Mouse (Mus musculus) liver, embryonic 13.5 days (tissue): Measurements from ENCODE around the gene Baiap2. TPM values are rescaled to one million over a fixed set of nuclear protein-coding genes. Genes with fewer than 3 reads are reported as not detected.

Experiments
- ATAC-seq: fragments of 200-750 bp; cut with Nextera tagmentation; 2 replicates; pipeline ENCODE4 v1.8.0; 2017; ENCODE audit warnings: low read depth, mild to moderate bottlenecking, moderate number of reproducible peaks, moderate library complexity
- DNase-seq: peaks from one replicate; pipeline ENCODE4 v3.0.0; 2022
- H3K27ac ChIP-seq: fragments of 300-500 bp; sonication (generic); 2 replicates; pipeline ENCODE4 v1.5.1; 2015; ENCODE audit warnings: moderate library complexity, mild to moderate bottlenecking, inconsistent platforms
- H3K27me3 ChIP-seq: fragments of 300-500 bp; sonication (generic); 2 replicates; pipeline ENCODE4 v1.6.1; 2015; ENCODE audit warnings: mild to moderate bottlenecking, inconsistent platforms
- H3K36me3 ChIP-seq: fragments of 300-500 bp; sonication (generic); 2 replicates; pipeline ENCODE4 v1.6.1; 2015; ENCODE audit warnings: mild to moderate bottlenecking, inconsistent platforms
- H3K4me1 ChIP-seq: fragments of 300-500 bp; sonication (generic); replicated peaks from 2 replicates; pipeline ENCODE4 v1.6.1; 2015; ENCODE audit warnings: inconsistent platforms
- H3K4me2 ChIP-seq: fragments of 300-500 bp; sonication (generic); 2 replicates; pipeline ENCODE4 v1.6.1; 2015; ENCODE audit warnings: inconsistent platforms, mild to moderate bottlenecking, moderate library complexity
- H3K4me3 ChIP-seq: fragments of 300-500 bp; sonication (generic); replicated peaks from 2 replicates; pipeline ENCODE4 v1.5.1; 2015; ENCODE audit warnings: mild to moderate bottlenecking, inconsistent platforms
- H3K9ac ChIP-seq: fragments of 300-500 bp; sonication (generic); 2 replicates; pipeline ENCODE4 v1.6.1; 2015; ENCODE audit warnings: mild to moderate bottlenecking, inconsistent platforms
- H3K9me3 ChIP-seq: fragments of 300-500 bp; sonication (generic); replicated peaks from 2 replicates; pipeline ENCODE4 v1.6.1; 2016; ENCODE audit warnings: inconsistent platforms
- WGBS: fragments of 180-500 bp; shearing (Covaris S2); methylation state at CpG from one replicate; pipeline ENCODE4 v1.1.7; 2015; ENCODE audit not compliant: insufficient replicate concordance; 5-methylcytosine and 5-hydroxymethylcytosine counted together
- polyA plus RNA-seq: library from polyadenylated mRNA; unstranded; fragments of >200 nt; fragmentation: Nextera tagmentation; extraction: Ambion mirVana; gene quantifications from 2 replicates; pipeline ENCODE4 v1.2.1, GENCODE M21; 2015

Gene Baiap2
- polyA plus RNA-seq, 1 experiment from 2014 or later: 5.1 TPM

- H3K4me3 ChIP-seq: no peak overlapping the region
- ATAC-seq (no peak), DNase-seq (no peak)
- H3K4me1 ChIP-seq: peaks cover 5% of the 10 kb centered on the region; the same call in 1 of the 2 replicates
- H3K27me3 ChIP-seq: no peaks in the 10 kb centered on the region
- no peak overlapping the region for H3K27ac ChIP-seq
- H3K9me3 ChIP-seq: no peaks in the 10 kb centered on the region
- no peak overlapping the region for H3K4me2 ChIP-seq
- WGBS: 77% methylated on average over 3 of the region's 3 CpGs
- no peak overlapping the region for H3K9ac ChIP-seq
- peaks cover 3% of the 10 kb centered on the region; the same call in 1 of the 2 replicates for H3K36me3 ChIP-seq
Observed at GRCm38 (mm10) chr11:119982236-119982635, 39.7 kb downstream of the Baiap2 start.

GRCm38 (mm10) chr11:119983151-119983550, 40.6 kb downstream of the Baiap2 start:
- Histone ChIP-seq H3K4me2 (no peak overlapping the region), H3K27ac (no peak overlapping the region), H3K9ac (no peak overlapping the region), H3K4me3 (no peak overlapping the region), H3K4me1 (peaks cover 5% of the 10 kb centered on the region; the same call in 1 of the 2 replicates), H3K36me3 (peaks cover 3% of the 10 kb centered on the region; the same call in 1 of the 2 replicates), H3K27me3 (no peaks in the 10 kb centered on the region), H3K9me3 (no peaks in the 10 kb centered on the region)
- no peak for DNase-seq
- no peak for ATAC-seq
- 87% methylated on average over 2 of the region's 2 CpGs for WGBS

GRCm38 (mm10) chr11:119986751-119987425, 44.3 kb downstream of the Baiap2 start:
- Histone ChIP-seq H3K27ac (no peak overlapping the region), H3K4me1 (peaks cover 12% of the 10 kb centered on the region), H3K4me2 (no peak overlapping the region), H3K4me3 (no peak overlapping the region), H3K36me3 (no peaks in the 10 kb centered on the region; the same call in 1 of the 2 replicates), H3K9ac (no peak overlapping the region), H3K9me3 (no peaks in the 10 kb centered on the region), H3K27me3 (no peaks in the 10 kb centered on the region)
- ATAC-seq (no peak), DNase-seq (no peak)
- WGBS: 53% methylated on average over 9 of the region's 9 CpGs

GRCm38 (mm10) chr11:119987876-119988275, 45.3 kb downstream of the Baiap2 start:
- no peak for DNase-seq
- H3K4me1 ChIP-seq: peaks cover 12% of the 10 kb centered on the region
- no peak overlapping the region for H3K9ac ChIP-seq
- H3K27ac ChIP-seq: no peak overlapping the region
- H3K36me3 ChIP-seq: no peaks in the 10 kb centered on the region; the same call in 1 of the 2 replicates
- no peaks in the 10 kb centered on the region for H3K9me3 ChIP-seq
- H3K27me3 ChIP-seq: no peaks in the 10 kb centered on the region
- ATAC-seq: no peak
- H3K4me2 ChIP-seq: no peak overlapping the region
- WGBS: 64% methylated on average over 7 of the region's 7 CpGs
- H3K4me3 ChIP-seq: no peak overlapping the region

GRCm38 (mm10) chr11:119988391-119988790, 45.8 kb downstream of the Baiap2 start:
- 69% methylated on average over 7 of the region's 7 CpGs for WGBS
- no peaks in the 10 kb centered on the region for H3K27me3 ChIP-seq
- H3K4me3 ChIP-seq: no peak overlapping the region
- H3K4me2 ChIP-seq: no peak overlapping the region
- H3K9me3 ChIP-seq: no peaks in the 10 kb centered on the region
- H3K9ac ChIP-seq: no peak overlapping the region
- ATAC-seq: no peak
- no peak for DNase-seq
- H3K27ac ChIP-seq: no peak overlapping the region
- H3K36me3 ChIP-seq: no peaks in the 10 kb centered on the region; the same call in 1 of the 2 replicates
- H3K4me1 ChIP-seq: peaks cover 12% of the 10 kb centered on the region

GRCm38 (mm10) chr11:119989115-119989564, 46.6 kb downstream of the Baiap2 start:
- Histone ChIP-seq H3K36me3 (no peaks in the 10 kb centered on the region; the same call in 1 of the 2 replicates), H3K4me3 (no peak overlapping the region), H3K4me1 (peaks cover 12% of the 10 kb centered on the region), H3K9me3 (no peaks in the 10 kb centered on the region), H3K9ac (no peak overlapping the region), H3K27me3 (no peaks in the 10 kb centered on the region), H3K4me2 (no peak overlapping the region), H3K27ac (no peak overlapping the region)
- DNase-seq (no peak), ATAC-seq (no peak)
- 62% methylated on average over 10 of the region's 10 CpGs for WGBS

GRCm38 (mm10) chr11:119990658-119991337, 48.2 kb downstream of the Baiap2 start:
- ATAC-seq: no peak
- DNase-seq: no peak
- H3K36me3 ChIP-seq: peaks cover 11% of the 10 kb centered on the region
- no peak overlapping the region for H3K4me2 ChIP-seq
- 61% methylated on average over 10 of the region's 10 CpGs for WGBS
- no peaks in the 10 kb centered on the region for H3K27me3 ChIP-seq
- no peaks in the 10 kb centered on the region for H3K9me3 ChIP-seq
- peaks cover 7% of the 10 kb centered on the region for H3K4me1 ChIP-seq
- no peak overlapping the region for H3K4me3 ChIP-seq
- peak overlapping the region; percentile 29; the same call in 1 of the 2 replicates for H3K9ac ChIP-seq
- no peak overlapping the region for H3K27ac ChIP-seq

GRCm38 (mm10) chr11:119991338-119991678, 48.7 kb downstream of the Baiap2 start:
- ATAC-seq (peak; percentile 45; the same call in 1 of the 2 replicates), DNase-seq (peak; percentile 55)
- H3K9me3 ChIP-seq: no peaks in the 10 kb centered on the region
- H3K4me3 ChIP-seq: no peak overlapping the region
- H3K36me3 ChIP-seq: peaks cover 11% of the 10 kb centered on the region
- WGBS: 6% methylated on average over 10 of the region's 10 CpGs
- no peak overlapping the region for H3K27ac ChIP-seq
- H3K4me2 ChIP-seq: no peak overlapping the region
- H3K27me3 ChIP-seq: no peaks in the 10 kb centered on the region
- H3K9ac ChIP-seq: peak overlapping the region; percentile 29; the same call in 1 of the 2 replicates
- peaks cover 7% of the 10 kb centered on the region for H3K4me1 ChIP-seq

GRCm38 (mm10) chr11:119997351-119997750, 54.8 kb downstream of the Baiap2 start:
- Histone ChIP-seq H3K4me2 (no peak overlapping the region), H3K9ac (no peak overlapping the region), H3K36me3 (peaks cover 27% of the 10 kb centered on the region), H3K27me3 (no peaks in the 10 kb centered on the region), H3K4me3 (no peak overlapping the region), H3K4me1 (no peaks in the 10 kb centered on the region), H3K27ac (no peak overlapping the region), H3K9me3 (no peaks in the 10 kb centered on the region)
- no peak for ATAC-seq
- DNase-seq: no peak
- WGBS: 83% methylated on average over 16 of the region's 16 CpGs

GRCm38 (mm10) chr11:120002041-120002440, 59.5 kb downstream of the Baiap2 start:
- Histone ChIP-seq H3K4me3 (no peak overlapping the region), H3K9ac (no peak overlapping the region), H3K4me2 (no peak overlapping the region), H3K27me3 (no peaks in the 10 kb centered on the region), H3K9me3 (no peaks in the 10 kb centered on the region), H3K27ac (no peak overlapping the region), H3K4me1 (no peaks in the 10 kb centered on the region), H3K36me3 (peaks cover 10% of the 10 kb centered on the region; the same call in 1 of the 2 replicates)
- 56% methylated on average over 5 of the region's 5 CpGs for WGBS
- ATAC-seq: no peak
- no peak for DNase-seq

GRCm38 (mm10) chr11:120002634-120003220, 60.2 kb downstream of the Baiap2 start:
- H3K27ac ChIP-seq: no peak overlapping the region
- H3K4me2 ChIP-seq: no peak overlapping the region
- H3K36me3 ChIP-seq: peaks cover 5% of the 10 kb centered on the region; the same call in 1 of the 2 replicates
- no peaks in the 10 kb centered on the region for H3K4me1 ChIP-seq
- WGBS: 78% methylated on average over 7 of the region's 7 CpGs
- H3K9me3 ChIP-seq: no peaks in the 10 kb centered on the region
- ATAC-seq (no peak), DNase-seq (no peak)
- no peak overlapping the region for H3K4me3 ChIP-seq
- H3K27me3 ChIP-seq: no peaks in the 10 kb centered on the region
- H3K9ac ChIP-seq: no peak overlapping the region
